Comparison of ENCODE assay signal across 25 mouse cellular contexts in genomic region chr14:120434831-120435230, GRCm38 (mm10). TPM values are rescaled to one million over a fixed set of nuclear protein-coding genes. Genes with fewer than 3 reads are reported as not detected.
DNase-seq lines count a peak whose midpoint lies in the region; ATAC-seq and TF ChIP-seq lines count a peak whose summit lies in the region.
"Had no signal": no experiment of that assay in that cellular context is flagged by ENCODE, and none has a peak within 500 bp of the region (broad histone marks: within the 10 kb centered on the region; RNA-seq: fewer than 3 reads in every experiment).

No protein-coding gene starts in this region.

- no peak overlapping the region for H3K4me2 ChIP-seq in limb, embryonic 13.5 days (replicated peaks)
- no peak overlapping the region for H3K4me2 ChIP-seq in embryonic facial prominence, embryonic 12.5 days (replicated peaks)
- H3K4me2 ChIP-seq in embryonic facial prominence, embryonic 15.5 days (replicated peaks), result no peak overlapping the region
- H3K4me2 ChIP-seq in midbrain, embryonic 11.5 days, result no peak overlapping the region
- H3K4me2 ChIP-seq: forebrain, embryonic 12.5 days; forebrain, embryonic 15.5 days; heart, embryonic 12.5 days; heart, embryonic 15.5 days; hindbrain, embryonic 13.5 days had no signal

- WGBS in limb, embryonic 13.5 days, result 40% methylated on average over 1 of the region's 1 CpGs
- WGBS in limb, embryonic 10.5 days, result 74% methylated on average over 1 of the region's 1 CpGs
- WGBS in embryonic facial prominence, embryonic 12.5 days, result 32% methylated on average over 1 of the region's 1 CpGs
- WGBS in embryonic facial prominence, embryonic 15.5 days, result 43% methylated on average over 1 of the region's 1 CpGs
- WGBS in cerebellum, adult 2 months, result 85% methylated on average over 1 of the region's 1 CpGs
- WGBS in midbrain, embryonic 11.5 days, result 85% methylated on average over 1 of the region's 1 CpGs

- no peak for DNase-seq in limb, embryonic 10.5 days (ENCODE audit: low spot score)
- DNase-seq in NIH3T3 (ENCODE audit: low read depth), result peak; percentile 21
- no peak for DNase-seq in cerebellum, adult 2 months
- no peak for DNase-seq in midbrain, embryonic 11.5 days (ENCODE audit: low spot score, missing footprints)
- no peak for DNase-seq in kidney, postnatal 4 days
- DNase-seq: adrenal gland, adult 8-10 months; adrenal gland, postnatal 25 days; cerebellum, adult 11-12 months; cerebellum, adult 9-10 months; cerebellum, postnatal 14 days; gastrocnemius, postnatal 25 days; heart, adult 18-20 months; heart, postnatal 10 days; heart, postnatal 36 days had no signal

- no peak for TF ChIP-seq POLR2A in cerebellum, adult 2 months (IDR thresholded peaks at IDR 0.05; ENCODE audit: borderline replicate concordance, insufficient read depth, low read length)

- peaks cover 40% of the 10 kb centered on the region for H3K36me3 ChIP-seq in limb, embryonic 13.5 days
- peaks cover 2% of the 10 kb centered on the region; the same call in 1 of the 2 replicates for H3K36me3 ChIP-seq in limb, embryonic 10.5 days
- H3K36me3 ChIP-seq in embryonic facial prominence, embryonic 12.5 days, result peaks cover 3% of the 10 kb centered on the region; the same call in 1 of the 2 replicates
- H3K36me3 ChIP-seq in embryonic facial prominence, embryonic 15.5 days, result peaks cover 17% of the 10 kb centered on the region
- no peaks in the 10 kb centered on the region for H3K36me3 ChIP-seq in midbrain, embryonic 11.5 days (ENCODE audit: control insufficient read depth, insufficient read depth, low read length)
- H3K36me3 ChIP-seq: forebrain, embryonic 12.5 days; forebrain, embryonic 15.5 days; hindbrain, embryonic 10.5 days; hindbrain, embryonic 13.5 days had no signal

- H3K4me3 ChIP-seq in limb, embryonic 13.5 days, result no peak overlapping the region
- H3K4me3 ChIP-seq in limb, embryonic 10.5 days, result no peak overlapping the region
- no peak overlapping the region for H3K4me3 ChIP-seq in embryonic facial prominence, embryonic 12.5 days
- H3K4me3 ChIP-seq in embryonic facial prominence, embryonic 15.5 days (replicated peaks), result no peak overlapping the region
- no peak overlapping the region for H3K4me3 ChIP-seq in cerebellum, adult 2 months (replicated peaks; ENCODE audit: insufficient read depth, low read depth, low read length)
- no peak overlapping the region for H3K4me3 ChIP-seq in midbrain, embryonic 11.5 days (ENCODE audit: low read depth, low read length)
- H3K4me3 ChIP-seq: forebrain, embryonic 12.5 days; forebrain, embryonic 15.5 days; heart, embryonic 12.5 days; heart, embryonic 15.5 days; hindbrain, embryonic 10.5 days; hindbrain, embryonic 13.5 days had no signal

- peak overlapping the region; percentile 56; the same call in 1 of the 2 replicates for H3K27ac ChIP-seq in limb, embryonic 13.5 days
- no peak overlapping the region for H3K27ac ChIP-seq in limb, embryonic 10.5 days
- H3K27ac ChIP-seq in embryonic facial prominence, embryonic 12.5 days, result peak overlapping the region; percentile 42; the same call in 1 of the 2 replicates
- H3K27ac ChIP-seq in embryonic facial prominence, embryonic 15.5 days (replicated peaks), result peak overlapping the region; percentile 48
- H3K27ac ChIP-seq in cerebellum, adult 2 months (ENCODE audit: insufficient read depth, low read length), result no peak overlapping the region
- no peak overlapping the region for H3K27ac ChIP-seq in midbrain, embryonic 11.5 days (ENCODE audit: low read depth, low read length)
- H3K27ac ChIP-seq: forebrain, embryonic 12.5 days; forebrain, embryonic 15.5 days; heart, embryonic 15.5 days; hindbrain, embryonic 10.5 days had no signal

- no peaks in the 10 kb centered on the region for H3K27me3 ChIP-seq in limb, embryonic 13.5 days
- no peaks in the 10 kb centered on the region for H3K27me3 ChIP-seq in limb, embryonic 10.5 days (ENCODE audit: low read depth, poor library complexity, severe bottlenecking)
- H3K27me3 ChIP-seq in embryonic facial prominence, embryonic 12.5 days, result no peaks in the 10 kb centered on the region
- H3K27me3 ChIP-seq in embryonic facial prominence, embryonic 15.5 days, result no peaks in the 10 kb centered on the region
- H3K27me3 ChIP-seq in cerebellum, adult 2 months (ENCODE audit: control insufficient read depth, insufficient read depth, low read length), result no peaks in the 10 kb centered on the region
- no peaks in the 10 kb centered on the region for H3K27me3 ChIP-seq in midbrain, embryonic 11.5 days (ENCODE audit: control insufficient read depth, insufficient read depth, low read length)
- H3K27me3 ChIP-seq: forebrain, embryonic 12.5 days; forebrain, embryonic 15.5 days; heart, embryonic 12.5 days; heart, embryonic 15.5 days; hindbrain, embryonic 13.5 days had no signal

- peak; percentile 45 for ATAC-seq in limb, embryonic 13.5 days (ENCODE audit: low FRiP score, low read depth)
- ATAC-seq in embryonic facial prominence, embryonic 12.5 days (ENCODE audit: insufficient number of reproducible peaks, insufficient read depth, low FRiP score, low TSS enrichment), result no peak
- ATAC-seq in embryonic facial prominence, embryonic 15.5 days (ENCODE audit: insufficient number of reproducible peaks, low FRiP score, low TSS enrichment, low read depth), result no peak
- no peak for ATAC-seq in midbrain, embryonic 11.5 days (ENCODE audit: low FRiP score)
- ATAC-seq: activated CD4-positive, CD25-positive, alpha-beta regulatory T cell, adult 4 months; CD4-positive, CD25-positive, alpha-beta regulatory T cell, adult 4 months; forebrain, embryonic 15.5 days had no signal

- H3K9me3 ChIP-seq in limb, embryonic 13.5 days, result 0 out of 2 replicates have a peak, but pooled peaks cover 6% of the 10 kb centered on the region
- no peaks in the 10 kb centered on the region for H3K9me3 ChIP-seq in limb, embryonic 10.5 days (replicated peaks)
- H3K9me3 ChIP-seq in embryonic facial prominence, embryonic 12.5 days, result no peaks in the 10 kb centered on the region
- no peaks in the 10 kb centered on the region for H3K9me3 ChIP-seq in embryonic facial prominence, embryonic 15.5 days (replicated peaks)
- H3K9me3 ChIP-seq in midbrain, embryonic 11.5 days (ENCODE audit: control insufficient read depth, low read length), result no peaks in the 10 kb centered on the region
- H3K9me3 ChIP-seq: forebrain, embryonic 12.5 days; forebrain, embryonic 15.5 days; heart, embryonic 15.5 days; hindbrain, embryonic 13.5 days had no signal

- TF ChIP-seq CTCF in cerebellum, adult 2 months (IDR thresholded peaks at IDR 0.05; ENCODE audit: borderline replicate concordance, insufficient read depth, low read depth, low read length), result no peak

- no peak overlapping the region for H3K9ac ChIP-seq in limb, embryonic 13.5 days
- H3K9ac ChIP-seq in embryonic facial prominence, embryonic 12.5 days, result no peak overlapping the region
- H3K9ac ChIP-seq in embryonic facial prominence, embryonic 15.5 days, result no peak overlapping the region
- no peak overlapping the region for H3K9ac ChIP-seq in midbrain, embryonic 11.5 days (ENCODE audit: low read length)
- H3K9ac ChIP-seq: forebrain, embryonic 12.5 days; forebrain, embryonic 15.5 days; heart, embryonic 12.5 days; heart, embryonic 15.5 days; hindbrain, embryonic 13.5 days had no signal

- peaks cover 14% of the 10 kb centered on the region for H3K4me1 ChIP-seq in limb, embryonic 13.5 days
- H3K4me1 ChIP-seq in limb, embryonic 10.5 days, result no peaks in the 10 kb centered on the region
- peaks cover 6% of the 10 kb centered on the region; the same call in 1 of the 2 replicates for H3K4me1 ChIP-seq in embryonic facial prominence, embryonic 12.5 days
- H3K4me1 ChIP-seq in embryonic facial prominence, embryonic 15.5 days, result peaks cover 5% of the 10 kb centered on the region; the same call in 1 of the 2 replicates
- H3K4me1 ChIP-seq in cerebellum, adult 2 months (ENCODE audit: control insufficient read depth, insufficient read depth, low read length), result peaks cover 6% of the 10 kb centered on the region
- H3K4me1 ChIP-seq in midbrain, embryonic 11.5 days (ENCODE audit: control insufficient read depth, insufficient read depth, low read length), result no peaks in the 10 kb centered on the region
- H3K4me1 ChIP-seq: forebrain, embryonic 15.5 days; heart, embryonic 12.5 days; heart, embryonic 15.5 days; hindbrain, embryonic 10.5 days had no signal

RNA-seq across cellular contexts. Expression of gene Rap2a, which starts 43.4 kb away (rescaled TPM):
- polyA plus RNA-seq in limb, embryonic 13.5 days (2015; fragmentation: Nextera tagmentation; extraction: Ambion mirVana), result 12.3 and 12.8 TPM in 2 replicates
- polyA plus RNA-seq in limb, embryonic 10.5 days (2016; fragmentation: Nextera tagmentation; extraction: Ambion mirVana), result 7.9 and 8.9 TPM in 2 replicates
- 17.6 and 19.2 TPM in 2 replicates for polyA plus RNA-seq in embryonic facial prominence, embryonic 12.5 days (2016; fragmentation: Nextera tagmentation; extraction: Ambion mirVana)
- polyA plus RNA-seq in embryonic facial prominence, embryonic 15.5 days (2015; fragmentation: Nextera tagmentation; extraction: Ambion mirVana), result 17.6 and 18.0 TPM in 2 replicates
- 38.1 and 39.3 TPM in 2 replicates for polyA plus RNA-seq in cerebellum, adult 2 months (2012; rRNA removed)
- 19.7 TPM in 2 replicates for polyA plus RNA-seq in midbrain, embryonic 11.5 days (2014; fragmentation: Nextera tagmentation; extraction: Ambion mirVana)

Comparison
In these comparisons a context has a peak if more than half of its experiments do, and no peak if none do; other contexts are left out.
1. H3K27ac ChIP-seq: peak in limb, embryonic 13.5 days (single experiment), embryonic facial prominence, embryonic 12.5 days (single experiment) and embryonic facial prominence, embryonic 15.5 days (single experiment); none in limb, embryonic 10.5 days (single experiment), cerebellum, adult 2 months (single experiment) and midbrain, embryonic 11.5 days (single experiment).